Mouse (Mus musculus) neural tube, embryonic 10.5 days (tissue): ENCODE measurements around the gene Alk.

Source experiments
- DNase-seq: peaks from one replicate; pipeline ENCODE4 v3.0.0-alpha.2; 2017; ENCODE audit warnings: low spot score; ENCODE audit errors: extremely low spot score

The Alk gene

GRCm38 (mm10) chr17:72401349-72401748 lies 203.1 kb downstream of the Alk start:
- DNase-seq, result no peak

DNA sequence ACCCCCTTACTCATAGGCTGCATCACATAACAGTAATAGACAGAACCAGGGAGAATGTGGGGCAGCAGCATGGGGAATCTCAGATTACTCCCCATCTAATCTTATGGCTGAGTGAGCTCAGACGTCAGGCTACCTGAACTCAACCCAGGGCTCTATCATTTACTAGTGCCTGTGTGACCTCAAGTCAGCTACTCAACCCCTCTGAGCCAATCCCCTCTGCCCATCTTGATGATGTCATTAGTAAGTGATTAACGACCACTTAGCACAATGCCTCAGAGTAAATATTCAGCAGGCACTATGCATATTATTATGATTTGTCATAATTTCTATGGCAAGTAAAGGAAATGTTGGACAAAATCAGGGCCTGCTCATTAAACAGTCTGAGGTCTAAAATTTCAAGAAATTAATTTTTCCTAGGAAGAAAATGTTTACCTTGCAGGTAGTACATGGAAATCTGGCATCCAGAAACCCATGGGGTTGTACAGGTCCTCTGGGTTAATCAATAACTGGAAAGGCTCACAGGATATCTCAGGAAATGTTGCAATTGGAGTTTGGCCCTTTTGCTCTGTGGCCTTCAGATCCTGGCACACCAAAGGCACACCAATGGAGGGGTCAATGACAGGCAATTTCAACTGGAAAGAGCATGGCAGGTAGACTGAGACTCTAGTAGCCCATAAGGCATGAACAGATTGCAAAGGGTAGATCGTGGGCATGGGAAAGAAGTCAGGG lies 204.9 kb downstream of the Alk start:
- DNase-seq, result no peak

GRCm38 (mm10) chr17:72395956-72396355 lies 208.5 kb downstream of the Alk start:
- no peak for DNase-seq

GRCm38 (mm10) chr17:72368991-72369390 lies 235.4 kb downstream of the Alk start:
- DNase-seq, result no peak

- DNase-seq, result no peak
These were observed 241.5 kb downstream of the Alk start for GRCm38 (mm10) chr17:72362811-72363496.

- DNase-seq, result no peak
These were observed 242.5 kb downstream of the Alk start for GRCm38 (mm10) chr17:72361961-72362360.

- peak; percentile 14 for DNase-seq
These were observed 247.6 kb downstream of the Alk start for GRCm38 (mm10) chr17:72356759-72357302.

GRCm38 (mm10) chr17:72339437-72339836 lies 265.0 kb downstream of the Alk start:
- no peak for DNase-seq

DNA sequence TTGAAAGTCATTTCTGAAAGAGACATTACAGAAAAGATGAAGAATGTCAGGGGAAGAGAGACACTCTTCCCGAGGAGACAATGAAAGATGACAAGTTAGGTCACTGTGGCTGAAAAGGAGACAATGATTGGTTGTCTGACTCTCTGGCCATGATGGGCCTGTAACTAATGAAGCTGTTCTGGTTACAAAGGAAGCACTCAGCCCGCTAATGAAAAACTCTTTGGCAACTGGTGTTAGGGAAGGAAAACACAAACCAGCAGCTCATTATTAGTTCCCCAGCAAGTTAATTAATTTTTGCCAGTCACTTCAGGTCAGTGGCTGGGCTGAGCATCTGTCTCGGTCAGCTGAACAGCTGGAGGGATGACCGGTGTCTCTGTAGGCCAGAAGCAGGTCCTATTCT lies 271.5 kb downstream of the Alk start:
- DNase-seq, result no peak

DNA sequence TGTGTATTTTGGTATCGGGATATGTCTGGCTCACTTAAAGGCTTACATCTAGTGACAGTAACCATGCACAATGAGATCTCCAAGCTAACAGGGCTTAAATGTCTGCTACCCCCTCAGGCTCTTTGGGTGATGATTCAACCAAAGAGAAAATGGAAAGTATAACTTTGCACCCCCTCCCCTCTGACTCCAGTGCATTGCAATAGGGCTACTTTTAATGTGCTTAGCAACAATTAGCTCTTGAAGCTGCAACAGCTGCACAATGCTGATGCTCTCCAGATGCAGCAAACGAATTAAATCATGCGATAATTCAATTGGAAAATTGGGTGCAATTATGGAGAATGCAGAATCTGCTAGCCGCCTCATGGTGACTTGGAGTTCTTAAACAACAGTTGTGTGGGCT lies 278.5 kb downstream of the Alk start:
- DNase-seq, result no peak

GRCm38 (mm10) chr17:72319576-72319975 lies 284.9 kb downstream of the Alk start:
- no peak for DNase-seq

DNA sequence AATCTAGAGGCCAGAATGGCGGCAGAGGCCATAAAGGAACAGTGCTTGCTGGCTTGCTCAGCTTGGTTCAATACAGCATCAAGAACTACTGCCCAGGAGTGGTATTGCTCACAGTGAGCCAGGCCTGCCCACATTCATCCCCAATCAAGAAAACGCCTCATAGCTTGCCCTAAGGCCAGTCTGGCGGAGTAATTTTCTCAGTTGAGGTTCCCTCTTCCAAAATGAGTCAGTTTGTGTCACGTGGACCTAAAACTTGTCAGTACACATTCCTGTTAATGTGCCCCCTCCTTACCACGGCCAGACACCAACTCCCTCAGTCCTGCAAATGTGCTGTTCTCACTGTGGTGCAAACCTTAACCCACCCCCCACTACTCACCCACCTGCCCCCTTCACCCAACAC lies 304.8 kb downstream of the Alk start:
- no peak for DNase-seq

DNA sequence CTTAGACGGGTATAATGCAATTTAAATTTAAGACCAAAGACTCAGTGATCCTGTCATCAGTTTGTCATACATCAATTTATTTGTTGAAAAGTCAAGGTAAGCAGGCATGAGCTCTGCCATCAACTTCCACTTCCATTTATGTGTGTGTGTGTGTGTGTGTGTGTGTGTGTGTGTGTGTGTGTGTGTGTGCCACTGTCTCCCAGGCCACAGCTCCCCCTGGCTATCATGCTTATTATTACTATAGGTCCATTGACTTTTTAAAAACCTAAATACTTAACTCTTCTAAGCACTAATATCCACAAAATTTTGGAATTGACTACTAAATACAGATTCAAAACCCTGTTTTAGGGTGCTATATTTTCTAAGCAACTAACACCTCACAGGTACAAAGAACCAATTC lies 308.1 kb downstream of the Alk start:
- DNase-seq, result no peak

GRCm38 (mm10) chr17:72293267-72293580 lies 311.2 kb downstream of the Alk start:
- DNase-seq, result no peak

GRCm38 (mm10) chr17:72292444-72293266 lies 311.8 kb downstream of the Alk start:
- no peak for DNase-seq

- DNase-seq, result no peak
These were observed 318.5 kb downstream of the Alk start for GRCm38 (mm10) chr17:72285961-72286360.

DNA sequence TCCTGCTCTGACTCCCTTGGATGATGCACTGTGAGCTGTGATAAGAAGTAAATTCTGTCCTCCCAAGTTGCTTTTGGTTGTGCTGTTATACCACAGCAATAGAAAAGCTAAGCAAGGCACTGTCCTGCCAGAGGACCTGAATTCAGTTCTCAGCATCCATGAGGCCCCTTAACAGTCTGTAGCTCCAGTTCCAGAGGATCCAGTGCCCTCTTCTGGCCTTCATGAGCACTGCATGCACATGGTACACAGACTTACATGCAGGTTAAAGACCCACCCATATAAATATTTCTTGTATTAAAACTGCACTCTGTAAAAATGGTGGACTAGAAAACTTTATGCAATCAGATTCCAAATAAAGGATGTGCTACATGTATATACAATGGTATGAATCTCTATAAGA lies 326.1 kb downstream of the Alk start:
- no peak for DNase-seq

DNA sequence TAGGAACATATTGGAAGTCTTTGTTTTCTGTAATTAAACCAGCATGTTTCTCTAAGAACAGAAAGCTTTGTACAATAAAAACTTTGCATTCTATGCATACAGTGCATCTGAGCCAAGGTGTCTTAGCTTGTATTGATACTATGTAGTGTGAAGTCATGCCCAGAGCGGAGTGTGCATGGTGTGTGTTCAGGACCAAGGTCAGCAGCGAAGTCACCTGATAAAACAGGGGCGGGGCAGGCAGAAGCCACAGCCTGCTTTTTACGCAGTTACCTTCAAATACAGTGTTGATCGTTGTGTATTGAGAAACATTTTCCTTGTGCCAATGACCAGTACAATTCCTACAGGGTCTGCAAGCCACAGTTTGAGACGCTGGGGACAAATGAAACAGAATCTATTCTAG lies 327.6 kb downstream of the Alk start:
- no peak for DNase-seq

GRCm38 (mm10) chr17:72275391-72275904 lies 329.0 kb downstream of the Alk start:
- no peak for DNase-seq

DNA sequence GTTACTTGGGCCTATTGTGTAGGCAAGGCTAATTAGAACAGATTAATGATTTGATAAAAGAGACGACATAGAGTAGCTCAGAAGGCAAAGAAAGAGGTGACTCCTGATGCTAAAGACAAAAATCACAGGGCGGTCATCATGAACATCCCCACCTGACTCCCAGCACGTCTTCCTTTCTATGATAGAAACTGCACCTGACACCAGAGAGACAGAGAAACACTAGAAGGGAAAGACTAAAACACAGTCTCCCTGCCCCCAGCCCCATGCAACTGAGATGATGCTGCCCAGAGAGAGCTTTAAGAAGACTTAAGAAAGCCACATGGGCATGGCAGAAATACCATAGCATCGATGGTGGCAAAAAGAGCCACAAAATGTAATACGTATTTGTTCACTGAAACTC lies 330.2 kb downstream of the Alk start:
- no peak for DNase-seq

DNA sequence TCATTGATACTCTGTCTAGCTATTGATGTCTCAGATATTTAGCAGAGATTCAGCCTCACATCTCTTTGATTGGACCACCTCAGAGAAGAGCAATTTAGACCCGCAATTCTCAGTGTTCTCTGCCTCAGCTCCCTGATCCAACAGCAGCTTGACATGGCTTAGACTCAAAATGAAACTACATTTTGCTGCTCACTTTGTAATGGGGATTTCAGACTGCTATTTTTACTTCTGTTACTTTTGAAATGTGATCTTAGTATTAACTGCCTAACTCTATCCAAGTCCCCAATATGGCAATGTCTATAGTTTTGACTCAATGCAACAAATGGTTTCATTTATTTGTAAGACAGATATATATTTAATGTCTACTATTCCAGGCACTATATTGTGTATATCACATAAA lies 332.8 kb downstream of the Alk start:
- no peak for DNase-seq

DNA sequence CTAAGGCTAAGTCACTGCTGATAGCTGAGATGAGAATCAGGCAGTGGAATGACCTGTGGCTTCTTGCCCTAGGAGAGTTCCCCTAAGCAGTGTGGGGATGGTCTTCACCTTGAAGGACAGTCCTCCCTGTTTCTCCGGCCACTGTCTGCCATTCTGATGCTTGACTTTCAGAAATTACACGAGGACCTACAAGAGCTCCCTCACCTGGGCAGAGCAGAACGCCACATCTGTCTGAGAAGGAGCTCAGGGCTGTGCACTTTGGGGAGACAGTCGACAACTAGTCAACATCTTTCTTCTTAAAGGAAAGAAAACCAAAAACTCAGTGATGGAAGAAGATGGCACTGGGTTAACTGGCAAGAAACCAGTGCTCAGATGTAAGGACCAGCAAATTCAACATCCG lies 335.9 kb downstream of the Alk start:
- no peak for DNase-seq
